Mouse (Mus musculus): ENCODE results near the gene Ptbp3. TPM values are rescaled to one million over a fixed set of nuclear protein-coding genes. Genes with fewer than 3 reads are reported as not detected.
"Not testable (repeated sequence)": the region's sequence is repeated elsewhere in the genome, so short reads cannot be mapped to it uniquely, and the experiment has no call there.

Ptbp3 gene
- total and polyA plus RNA-seq, 3 experiments: 78.8 to 315 (median 121) TPM

DNA sequence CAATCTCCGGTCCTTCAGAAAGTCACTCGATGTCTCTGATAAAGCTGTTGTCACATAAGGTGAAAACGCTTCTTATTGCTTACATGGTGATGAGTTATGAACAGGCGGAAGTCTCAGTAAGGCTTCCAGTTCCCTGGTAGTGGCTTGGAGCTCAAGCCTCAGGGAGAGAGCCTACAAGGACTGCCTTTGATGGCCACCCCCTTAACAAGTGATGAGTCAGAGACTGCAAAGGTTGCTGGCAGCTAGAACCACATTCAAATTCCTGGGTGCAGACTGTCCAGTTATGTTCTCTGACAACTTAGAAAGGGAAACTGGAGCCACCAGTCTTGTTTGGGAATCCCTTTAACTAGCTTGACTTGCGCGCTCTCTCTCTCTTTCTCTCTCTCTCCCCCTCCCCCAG, 11.0 kb upstream of the Ptbp3 start:
- no peak for DNase-seq (ENCODE audit: low read depth, low spot score)
- H3K4me1 ChIP-seq (ENCODE audit: control insufficient read depth in 1 of 2, insufficient read depth in 2 of 2, low read length in 2 of 2): peaks cover 0 to 9% of the 10 kb centered on the region in 2 experiments; a peak in 2 of 4 replicates
- H3K9me3 ChIP-seq (replicated peaks; ENCODE audit: insufficient read depth, low read length): no peaks in the 10 kb centered on the region
- no peak for TF ChIP-seq SIN3A (IDR thresholded peaks at IDR 0.05; ENCODE audit: low read length)
- TF ChIP-seq ELF1 (IDR thresholded peaks at IDR 0.05; ENCODE audit: low read depth, low read length): no peak
- TF ChIP-seq ZNF384 (IDR thresholded peaks at IDR 0.05; ENCODE audit: low read depth, low read length): no peak
- no peak for TF ChIP-seq UBTF (IDR thresholded peaks at IDR 0.05; ENCODE audit: borderline replicate concordance, insufficient read depth, low read depth, low read length)
- no peak for TF ChIP-seq BHLHE40 (IDR thresholded peaks at IDR 0.05; ENCODE audit: borderline replicate concordance, low read depth, low read length)
- no peak for TF ChIP-seq TCF12 (IDR thresholded peaks at IDR 0.05; ENCODE audit: low read depth, low read length)
- TF ChIP-seq RCOR1 (IDR thresholded peaks at IDR 0.05; ENCODE audit: low read depth, low read length): no peak
- TF ChIP-seq ZC3H11A (IDR thresholded peaks at IDR 0.05; ENCODE audit: low read depth, low read length): no peak
- no peak for TF ChIP-seq MAFK (IDR thresholded peaks at IDR 0.05; ENCODE audit: borderline replicate concordance, low read depth, low read length)
- no peak for TF ChIP-seq HCFC1 (IDR thresholded peaks at IDR 0.05; ENCODE audit: low read depth, low read length)
- no peak for TF ChIP-seq EP300 (IDR thresholded peaks at IDR 0.05; ENCODE audit: low read depth in 1 of 2, low read length in 2 of 2)
- TF ChIP-seq USF1 (IDR thresholded peaks at IDR 0.05; ENCODE audit: low read depth, low read length): no peak
- no peak for TF ChIP-seq CTCF (IDR thresholded peaks at IDR 0.05 in 2 of 3, conservative IDR thresholded peaks at IDR 0.05 in 1 of 3; ENCODE audit: control insufficient read depth in 1 of 3, insufficient read depth in 1 of 3, low read depth in 2 of 3, low read length in 3 of 3, poor library complexity in 1 of 3, severe bottlenecking in 1 of 3)
- no peak for TF ChIP-seq POLR2A (IDR thresholded peaks at IDR 0.05; ENCODE audit: control insufficient read depth in 1 of 2, insufficient read depth in 1 of 2, low read depth in 1 of 2, low read length in 2 of 2, poor library complexity in 1 of 2)
- peaks cover 0 to 3% of the 10 kb centered on the region in 2 experiments; a peak in 2 of 4 replicates for H3K36me3 ChIP-seq (ENCODE audit: control insufficient read depth in 1 of 2, insufficient read depth in 2 of 2, low read length in 2 of 2)
- H3K27me3 ChIP-seq (ENCODE audit: control insufficient read depth in 1 of 2, insufficient read depth in 2 of 2, low read length in 2 of 2): no peaks in the 10 kb centered on the region
- no peak overlapping the region for H3K27ac ChIP-seq (ENCODE audit: control insufficient read depth, low read depth, low read length)
- H3K4me3 ChIP-seq (ENCODE audit: control insufficient read depth in 1 of 2, insufficient read depth in 1 of 2, low read depth in 2 of 2, low read length in 2 of 2): no peak overlapping the region
- no peaks in the 10 kb centered on the region for H3K79me2 ChIP-seq (ENCODE audit: control insufficient read depth, insufficient read depth, low read length, poor library complexity)
- H3K9ac ChIP-seq (ENCODE audit: control insufficient read depth, low read depth, low read length, poor library complexity, severe bottlenecking): no peak overlapping the region

DNA sequence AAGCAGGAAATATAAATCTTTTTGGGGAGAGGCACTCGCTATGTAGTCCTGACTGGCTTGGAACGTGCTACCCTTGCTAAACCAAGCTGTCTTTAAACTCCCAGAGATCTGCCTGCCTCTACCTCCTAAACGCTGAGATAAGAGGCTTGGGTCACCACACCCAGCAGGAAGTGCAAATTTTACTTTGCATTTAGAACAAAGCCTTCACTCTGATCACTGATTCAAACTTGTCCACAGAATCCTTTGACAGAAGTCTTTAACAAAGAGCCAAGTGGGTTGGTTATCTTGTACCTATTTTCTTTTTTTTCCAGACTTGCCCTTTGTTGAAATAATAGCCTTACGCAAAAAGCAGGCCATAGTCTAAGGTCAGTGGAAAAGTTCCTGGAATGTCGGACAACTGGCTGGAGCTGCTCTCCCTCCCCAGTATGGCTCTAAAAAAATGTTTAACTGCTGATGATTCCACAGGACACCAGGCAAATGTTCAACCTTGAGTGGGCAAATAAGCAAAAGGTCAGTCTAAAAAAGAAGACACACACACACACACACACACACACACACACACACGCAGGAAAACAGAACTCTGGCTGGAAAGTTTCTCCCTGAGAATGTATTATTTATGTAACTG, 9.0 kb upstream of the Ptbp3 start:
- Histone ChIP-seq H3K9me3 (replicated peaks; ENCODE audit: insufficient read depth, low read length) (no peaks in the 10 kb centered on the region), H3K9ac (ENCODE audit: control insufficient read depth, low read depth, low read length, poor library complexity, severe bottlenecking) (no peak overlapping the region), H3K4me1 (ENCODE audit: control insufficient read depth in 1 of 2, insufficient read depth in 2 of 2, low read length in 2 of 2) (peaks cover 0 to 3% of the 10 kb centered on the region in 2 experiments; a peak in 2 of 4 replicates), H3K27ac (ENCODE audit: control insufficient read depth, low read depth, low read length) (no peak overlapping the region), H3K79me2 (ENCODE audit: control insufficient read depth, insufficient read depth, low read length, poor library complexity) (no peaks in the 10 kb centered on the region), H3K36me3 (ENCODE audit: control insufficient read depth in 1 of 2, insufficient read depth in 2 of 2, low read length in 2 of 2) (peaks cover 0 to 3% of the 10 kb centered on the region in 2 experiments; a peak in 2 of 4 replicates), H3K4me3 (ENCODE audit: control insufficient read depth in 1 of 2, insufficient read depth in 1 of 2, low read depth in 2 of 2, low read length in 2 of 2) (no peak overlapping the region), H3K27me3 (ENCODE audit: control insufficient read depth in 1 of 2, insufficient read depth in 2 of 2, low read length in 2 of 2) (no peaks in the 10 kb centered on the region)
- no peak for DNase-seq (ENCODE audit: low read depth, low spot score)
- TF ChIP-seq ZMIZ1 (IDR thresholded peaks at IDR 0.05; ENCODE audit: low read depth, low read length): no peak
- no peak for TF ChIP-seq NELFE (IDR thresholded peaks at IDR 0.05; ENCODE audit: low read depth, low read length)
- TF ChIP-seq MAZ (IDR thresholded peaks at IDR 0.05; ENCODE audit: low read depth, low read length): no peak
- TF ChIP-seq GATA1 (IDR thresholded peaks at IDR 0.05; ENCODE audit: low read depth, low read length): 0 out of 2 replicates have a peak, but pooled peaks have one; percentile 14

DNA sequence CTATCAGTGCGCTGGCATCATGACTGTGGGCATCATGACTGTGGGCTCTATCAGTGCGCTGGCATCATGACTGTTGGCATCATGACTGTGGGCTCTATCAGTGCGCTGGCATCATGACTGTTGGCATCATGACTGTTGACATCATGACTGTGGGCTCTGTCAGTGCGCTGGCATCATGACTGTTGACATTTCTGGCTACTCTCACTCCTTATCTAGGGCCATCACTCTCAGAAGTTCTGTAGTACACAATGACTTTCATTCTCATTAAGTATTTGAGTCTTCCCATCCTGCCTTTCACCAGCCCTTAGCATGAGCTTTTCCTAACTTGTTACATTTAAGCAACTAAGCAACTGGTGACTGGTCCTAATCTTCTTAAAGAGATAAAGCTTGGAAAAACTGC, 8.2 kb upstream of the Ptbp3 start:
- H3K4me1 ChIP-seq (ENCODE audit: control insufficient read depth in 1 of 2, insufficient read depth in 2 of 2, low read length in 2 of 2); H3K27ac ChIP-seq (ENCODE audit: control insufficient read depth, low read depth, low read length); H3K9ac ChIP-seq (ENCODE audit: control insufficient read depth, low read depth, low read length, poor library complexity, severe bottlenecking); DNase-seq (ENCODE audit: low read depth, low spot score); H3K9me3 ChIP-seq (replicated peaks; ENCODE audit: insufficient read depth, low read length); H3K4me3 ChIP-seq (ENCODE audit: control insufficient read depth in 1 of 2, insufficient read depth in 1 of 2, low read depth in 2 of 2, low read length in 2 of 2); H3K79me2 ChIP-seq (ENCODE audit: control insufficient read depth, insufficient read depth, low read length, poor library complexity); H3K27me3 ChIP-seq (ENCODE audit: control insufficient read depth in 1 of 2, insufficient read depth in 2 of 2, low read length in 2 of 2); H3K36me3 ChIP-seq (ENCODE audit: control insufficient read depth in 1 of 2, insufficient read depth in 2 of 2, low read length in 2 of 2): not testable (repeated sequence)
